Mouse (Mus musculus) heart, embryonic 16.5 days (tissue): ENCODE data around the gene Gtf2f1. TPM values are rescaled to one million over a fixed set of nuclear protein-coding genes. Genes with fewer than 3 reads are reported as not detected.

Source experiments
- ATAC-seq: fragments of 200-750 bp; cut with Nextera tagmentation; replicated peaks from 2 replicates; pipeline ENCODE4 v1.8.0; 2017; ENCODE audit warnings: moderate number of reproducible peaks; ENCODE audit not compliant: insufficient read depth, low FRiP score; ENCODE audit errors: extremely low read depth
- H3K27ac ChIP-seq: fragments of 300-500 bp; sonication (generic); 2 replicates; pipeline ENCODE4 v1.5.1; 2014; ENCODE audit warnings: mild to moderate bottlenecking, low read length, control low read depth, moderate library complexity
- H3K27me3 ChIP-seq: fragments of 300-500 bp; sonication (generic); 2 replicates; pipeline ENCODE4 v1.6.1; 2014; ENCODE audit warnings: low read length, mixed read lengths; ENCODE audit not compliant: control insufficient read depth, insufficient read depth
- H3K36me3 ChIP-seq: fragments of 300-500 bp; sonication (generic); 2 replicates; pipeline ENCODE4 v1.6.1; 2014; ENCODE audit not compliant: control insufficient read depth, insufficient read depth
- H3K4me1 ChIP-seq: fragments of 300-500 bp; sonication (generic); 2 replicates; pipeline ENCODE4 v1.6.1; 2014; ENCODE audit warnings: low read length, mixed read lengths; ENCODE audit not compliant: control insufficient read depth, insufficient read depth
- H3K4me2 ChIP-seq: fragments of 300-500 bp; sonication (generic); 2 replicates; pipeline ENCODE4 v1.6.1; 2014; ENCODE audit warnings: low read depth, mild to moderate bottlenecking, control low read depth, low read length
- H3K4me3 ChIP-seq: fragments of 300-500 bp; sonication (generic); 2 replicates; pipeline ENCODE4 v1.5.1; 2014; ENCODE audit warnings: mild to moderate bottlenecking, control low read depth, low read length
- H3K9ac ChIP-seq: fragments of 300-500 bp; sonication (generic); 2 replicates; pipeline ENCODE4 v1.6.1; 2014; ENCODE audit warnings: low read length, control low read depth
- H3K9me3 ChIP-seq: fragments of 300-500 bp; sonication (generic); replicated peaks from 2 replicates; pipeline ENCODE4 v1.6.1; 2016; ENCODE audit warnings: low read length; ENCODE audit not compliant: control insufficient read depth
- WGBS: fragments of 180-500 bp; shearing (Covaris S2); extraction: QIAGEN DNeasy Blood & Tissue Kit; methylation state at CpG from one replicate; pipeline ENCODE4 v1.1.7; 2014; 5-methylcytosine and 5-hydroxymethylcytosine counted together
- polyA plus RNA-seq: library from polyadenylated mRNA; unstranded; fragments of >200 nt; fragmentation: Nextera tagmentation; extraction: Ambion mirVana; gene quantifications from 2 replicates; pipeline ENCODE4 v1.2.1, GENCODE M21; 2015

Gtf2f1 gene
- polyA plus RNA-seq, 1 experiment from 2014 or later, result 45.6 TPM

- no peaks in the 10 kb centered on the region for H3K4me1 ChIP-seq
- no peaks in the 10 kb centered on the region for H3K9me3 ChIP-seq
- no peak overlapping the region for H3K9ac ChIP-seq
- no peaks in the 10 kb centered on the region for H3K36me3 ChIP-seq
- no peak overlapping the region for H3K27ac ChIP-seq
- H3K4me2 ChIP-seq, result no peak overlapping the region
- no peak for ATAC-seq
- no peak overlapping the region for H3K4me3 ChIP-seq
- 82% methylated on average over 3 of the region's 3 CpGs for WGBS
- H3K27me3 ChIP-seq, result no peaks in the 10 kb centered on the region
Observed at GRCm38 (mm10) chr17:56985656-56986055, 25.4 kb downstream of the Gtf2f1 start.

- no peak overlapping the region for H3K4me3 ChIP-seq
- no peak overlapping the region for H3K9ac ChIP-seq
- no peak overlapping the region for H3K27ac ChIP-seq
- H3K27me3 ChIP-seq, result no peaks in the 10 kb centered on the region
- H3K36me3 ChIP-seq, result no peaks in the 10 kb centered on the region
- no peaks in the 10 kb centered on the region for H3K4me1 ChIP-seq
- ATAC-seq, result no peak
- no peaks in the 10 kb centered on the region for H3K9me3 ChIP-seq
- 78% methylated on average over 9 of the region's 9 CpGs for WGBS
- no peak overlapping the region for H3K4me2 ChIP-seq
Observed at GRCm38 (mm10) chr17:56984886-56985285, 26.2 kb downstream of the Gtf2f1 start.

- H3K9ac ChIP-seq, result no peak within 1 kb of the TSS
- WGBS, result 61% methylated on average over 5 of the region's 5 CpGs
- no peaks in the 10 kb centered on the region for H3K36me3 ChIP-seq
- H3K4me1 ChIP-seq, result no peaks in the 10 kb centered on the region
- H3K9me3 ChIP-seq, result no peaks in the 10 kb centered on the region
- no peak within 1 kb of the TSS for H3K4me2 ChIP-seq
- no peaks in the 10 kb centered on the region for H3K27me3 ChIP-seq
- ATAC-seq, result no peak; the same call in 1 of the 2 replicates
- H3K27ac ChIP-seq, result no peak within 1 kb of the TSS
- no peak within 1 kb of the TSS for H3K4me3 ChIP-seq
Observed at GRCm38 (mm10) chr17:56982013-56982412, 29.1 kb downstream of the Gtf2f1 start, which contains the start of gene Acer1. Gene Acer1, minus strand, starts transcription at chr17:56982126.

- no peak overlapping the region for H3K27ac ChIP-seq
- H3K4me2 ChIP-seq, result no peak overlapping the region
- 69% methylated on average over 7 of the region's 7 CpGs for WGBS
- H3K4me3 ChIP-seq, result no peak overlapping the region
- ATAC-seq, result no peak
- no peaks in the 10 kb centered on the region for H3K9me3 ChIP-seq
- H3K36me3 ChIP-seq, result no peaks in the 10 kb centered on the region
- no peak overlapping the region for H3K9ac ChIP-seq
- H3K4me1 ChIP-seq, result no peaks in the 10 kb centered on the region
- H3K27me3 ChIP-seq, result no peaks in the 10 kb centered on the region
Observed at GRCm38 (mm10) chr17:56981049-56981448, 30.0 kb downstream of the Gtf2f1 start.

GRCm38 (mm10) chr17:56979524-56979923 is 31.6 kb downstream of the Gtf2f1 start:
- no peak for ATAC-seq
- no peak overlapping the region for H3K4me2 ChIP-seq
- H3K9ac ChIP-seq, result no peak overlapping the region
- 27% methylated on average over 7 of the region's 8 CpGs for WGBS
- H3K4me1 ChIP-seq, result no peaks in the 10 kb centered on the region
- no peak overlapping the region for H3K4me3 ChIP-seq
- H3K36me3 ChIP-seq, result no peaks in the 10 kb centered on the region
- H3K27me3 ChIP-seq, result no peaks in the 10 kb centered on the region
- no peaks in the 10 kb centered on the region for H3K9me3 ChIP-seq
- H3K27ac ChIP-seq, result no peak overlapping the region

- no peak overlapping the region for H3K27ac ChIP-seq
- no peaks in the 10 kb centered on the region; the same call in 1 of the 2 replicates for H3K27me3 ChIP-seq
- no peak overlapping the region for H3K4me3 ChIP-seq
- H3K36me3 ChIP-seq, result no peaks in the 10 kb centered on the region
- no peak for ATAC-seq
- no peaks in the 10 kb centered on the region for H3K4me1 ChIP-seq
- no peaks in the 10 kb centered on the region for H3K9me3 ChIP-seq
- no peak overlapping the region for H3K4me2 ChIP-seq
- no peak overlapping the region for H3K9ac ChIP-seq
- WGBS, result 65% methylated on average over 8 of the region's 8 CpGs
Observed at GRCm38 (mm10) chr17:56976531-56977390, 34.3 kb downstream of the Gtf2f1 start.

GRCm38 (mm10) chr17:56975391-56975790 is 35.7 kb downstream of the Gtf2f1 start:
- Histone ChIP-seq H3K9ac (no peak overlapping the region), H3K9me3 (no peaks in the 10 kb centered on the region), H3K27ac (no peak overlapping the region), H3K4me3 (no peak overlapping the region), H3K36me3 (no peaks in the 10 kb centered on the region), H3K4me1 (no peaks in the 10 kb centered on the region), H3K4me2 (no peak overlapping the region), H3K27me3 (no peaks in the 10 kb centered on the region; the same call in 1 of the 2 replicates)
- no peak for ATAC-seq
- 66% methylated on average over 3 of the region's 3 CpGs for WGBS

- WGBS, result 66% methylated on average over 5 of the region's 5 CpGs
Observed at GRCm38 (mm10) chr17:56974708-56975240, 36.3 kb downstream of the Gtf2f1 start.

GRCm38 (mm10) chr17:56973956-56974707 is 37.0 kb downstream of the Gtf2f1 start:
- H3K9ac ChIP-seq, result no peak overlapping the region
- 57% methylated on average over 12 of the region's 14 CpGs for WGBS
- no peaks in the 10 kb centered on the region for H3K36me3 ChIP-seq
- H3K27me3 ChIP-seq, result no peaks in the 10 kb centered on the region; the same call in 1 of the 2 replicates
- H3K4me1 ChIP-seq, result no peaks in the 10 kb centered on the region
- no peak for ATAC-seq
- no peaks in the 10 kb centered on the region for H3K9me3 ChIP-seq
- H3K4me2 ChIP-seq, result no peak overlapping the region
- H3K27ac ChIP-seq, result no peak overlapping the region
- H3K4me3 ChIP-seq, result no peak overlapping the region

More at GRCm38 (mm10) chr17:56974708-56975240, 36.3 kb downstream of the Gtf2f1 start:
- no peaks in the 10 kb centered on the region for H3K4me1 ChIP-seq
- no peaks in the 10 kb centered on the region for H3K36me3 ChIP-seq
- H3K4me3 ChIP-seq, result no peak overlapping the region
- H3K27ac ChIP-seq, result no peak overlapping the region
- no peak overlapping the region for H3K4me2 ChIP-seq
- H3K9me3 ChIP-seq, result no peaks in the 10 kb centered on the region
- ATAC-seq, result no peak
- H3K27me3 ChIP-seq, result no peaks in the 10 kb centered on the region; the same call in 1 of the 2 replicates
- H3K9ac ChIP-seq, result no peak overlapping the region
